Mouse (Mus musculus): Measurements from ENCODE around the gene Sumo1.
A peak's percentile ranks its signal among the peaks of the same experiment; 100 is the strongest.
"Not testable (repeated sequence)": the region's sequence is repeated elsewhere in the genome, so short reads cannot be mapped to it uniquely, and the experiment has no call there.

Gene Sumo1

GRCm38 (mm10) chr1:59670641-59671168, at the start of gene Sumo1:
TSS of gene Sumo1 (minus strand) at chr1:59670834.
- DNase-seq (ENCODE audit: low read depth, low spot score): peak; percentile 85

- no peak for DNase-seq (ENCODE audit: low read depth, low spot score)
Measured at GRCm38 (mm10) chr1:59719900-59720299, 49.3 kb upstream of the Sumo1 start.

GRCm38 (mm10) chr1:59701766-59702165, 31.1 kb upstream of the Sumo1 start:
- no peak for DNase-seq (ENCODE audit: low read depth, low spot score)

- DNase-seq (ENCODE audit: low read depth, low spot score): no peak
Measured at GRCm38 (mm10) chr1:59698207-59698606, 27.6 kb upstream of the Sumo1 start.

- DNase-seq (ENCODE audit: low read depth, low spot score): no peak
Measured at GRCm38 (mm10) chr1:59697751-59698150, 27.1 kb upstream of the Sumo1 start.

- no peak for DNase-seq (ENCODE audit: low read depth, low spot score)
Measured at GRCm38 (mm10) chr1:59690467-59690866, 19.8 kb upstream of the Sumo1 start.

- DNase-seq (ENCODE audit: low read depth, low spot score): no peak
Measured at GRCm38 (mm10) chr1:59687493-59687892, 16.9 kb upstream of the Sumo1 start.

GRCm38 (mm10) chr1:59684819-59685755, 14.5 kb upstream of the Sumo1 start, which contains the start of gene Nop58:
TSS of gene Nop58 (plus strand) at chr1:59684971.
- peak; percentile 92 for DNase-seq (ENCODE audit: low read depth, low spot score)

GRCm38 (mm10) chr1:59683926-59684818, 13.5 kb upstream of the Sumo1 start:
- DNase-seq (ENCODE audit: low read depth, low spot score): no peak

- DNase-seq (ENCODE audit: low read depth, low spot score): no peak
Measured at GRCm38 (mm10) chr1:59673661-59674060, 3.0 kb upstream of the Sumo1 start.

- no peak for DNase-seq (ENCODE audit: low read depth, low spot score)
Measured at GRCm38 (mm10) chr1:59669962-59670630, 538 bp downstream of the Sumo1 start.

- no peak for DNase-seq (ENCODE audit: low read depth, low spot score)
Measured at GRCm38 (mm10) chr1:59668871-59669270, 1.8 kb downstream of the Sumo1 start.

GRCm38 (mm10) chr1:59663456-59664135, 7.0 kb downstream of the Sumo1 start:
- no peak for DNase-seq (ENCODE audit: low read depth, low spot score)

- DNase-seq (ENCODE audit: low read depth, low spot score): no peak
Measured at GRCm38 (mm10) chr1:59656244-59657171, 14.1 kb downstream of the Sumo1 start.

- DNase-seq (ENCODE audit: low read depth, low spot score): no peak
Measured at GRCm38 (mm10) chr1:59653243-59653911, 17.3 kb downstream of the Sumo1 start.

GRCm38 (mm10) chr1:59651201-59651819, 19.3 kb downstream of the Sumo1 start:
- no peak for DNase-seq (ENCODE audit: low read depth, low spot score)

- DNase-seq (ENCODE audit: low read depth, low spot score): not testable (repeated sequence)
Measured at GRCm38 (mm10) chr1:59646502-59646901, 24.1 kb downstream of the Sumo1 start.

GRCm38 (mm10) chr1:59642488-59642887, 28.1 kb downstream of the Sumo1 start:
- DNase-seq (ENCODE audit: low read depth, low spot score): no peak

- no peak for DNase-seq (ENCODE audit: low read depth, low spot score)
Measured at GRCm38 (mm10) chr1:59638371-59638770, 32.3 kb downstream of the Sumo1 start.
